Mouse (Mus musculus) skeletal muscle tissue, adult 2 months (tissue): Measurements from ENCODE around the gene Paf1.
"Not testable (repeated sequence)": the region's sequence is repeated elsewhere in the genome, so short reads cannot be mapped to it uniquely, and the experiment has no call there.

Experiments used
- DNase-seq: peaks from one replicate; pipeline ENCODE4 v3.0.0-alpha.2; 2012; ENCODE audit warnings: low read depth, low spot score

The Paf1 gene

DNA sequence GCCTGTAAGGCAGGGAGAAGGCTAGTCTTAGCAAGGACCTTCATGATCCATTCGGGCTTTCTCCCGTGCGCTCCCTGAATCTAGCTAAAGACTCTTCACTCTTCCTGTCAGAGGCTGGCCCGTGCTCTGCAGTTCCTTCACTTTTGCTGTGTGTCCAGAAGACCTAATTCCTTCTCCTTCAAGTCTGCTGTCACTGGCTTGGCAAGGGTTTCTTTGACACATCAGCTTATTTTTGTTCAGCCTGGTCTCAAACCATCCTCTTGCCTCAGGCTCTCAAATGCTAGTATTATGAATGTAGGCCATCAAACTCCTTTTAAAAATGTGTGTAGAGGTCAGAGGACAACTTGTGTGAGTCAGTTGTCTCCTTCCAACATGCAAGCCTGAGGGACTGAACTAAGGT lies 9.1 kb upstream of the Paf1 start:
- DNase-seq = no peak

DNA sequence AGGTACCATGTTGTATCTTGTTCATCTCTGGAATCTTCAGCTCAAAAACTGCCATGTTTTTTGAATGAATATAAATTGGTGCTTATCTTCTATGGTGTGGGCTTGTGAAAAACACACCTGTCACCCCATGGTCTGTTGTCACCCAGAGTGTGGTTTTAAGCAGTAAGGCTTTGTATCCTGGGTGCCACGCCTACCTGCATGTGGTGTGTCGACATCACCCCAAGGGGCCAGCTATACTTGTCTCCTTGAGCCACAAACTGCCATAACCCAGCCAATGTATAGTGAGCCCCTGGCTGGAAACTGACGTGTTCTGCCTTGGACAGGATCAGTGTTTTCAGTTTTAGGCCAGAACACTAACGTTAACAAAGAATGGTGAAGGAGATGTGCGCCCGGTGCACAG lies 8.6 kb upstream of the Paf1 start:
- no peak for DNase-seq

DNA sequence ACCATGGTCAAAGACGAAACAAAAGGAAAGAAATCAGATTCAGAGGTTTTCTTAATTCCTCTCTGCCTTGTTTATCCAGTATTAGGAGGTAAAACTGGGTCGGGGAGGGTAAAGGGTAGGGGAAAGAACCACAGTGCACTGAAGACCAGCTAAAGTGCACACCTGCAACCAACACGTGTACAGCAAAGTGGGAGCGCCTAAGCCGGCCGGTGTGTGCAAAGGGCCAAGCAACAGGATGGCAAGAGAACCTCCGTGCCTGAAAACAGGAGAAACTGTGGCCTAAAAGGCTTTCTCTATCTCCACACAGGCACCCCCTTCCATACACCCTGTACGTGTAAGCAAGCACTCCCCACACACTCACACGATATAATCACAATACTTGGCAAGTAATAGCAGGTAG lies 7.6 kb upstream of the Paf1 start:
- DNase-seq = no peak

DNA sequence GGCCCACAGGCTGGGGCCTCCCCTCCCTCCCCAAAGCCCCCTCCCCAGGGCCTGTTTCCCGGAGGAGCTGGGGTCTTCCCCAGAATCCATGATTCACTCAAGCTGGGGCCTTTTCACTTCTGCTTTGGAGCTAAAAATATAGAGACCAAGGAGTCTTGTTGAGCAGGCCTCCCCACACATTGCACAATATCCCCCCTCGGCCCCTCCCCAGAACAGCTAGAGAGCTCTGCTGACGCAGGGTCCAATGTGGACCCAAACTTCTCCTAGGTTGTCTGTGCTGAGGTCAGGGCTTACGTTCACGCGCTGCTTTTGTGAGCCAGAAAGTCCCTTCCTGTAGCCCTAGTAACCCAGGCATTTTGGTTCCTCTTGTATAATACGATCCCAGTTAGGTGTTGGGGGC lies 6.7 kb upstream of the Paf1 start:
- peak; percentile 59 for DNase-seq

DNA sequence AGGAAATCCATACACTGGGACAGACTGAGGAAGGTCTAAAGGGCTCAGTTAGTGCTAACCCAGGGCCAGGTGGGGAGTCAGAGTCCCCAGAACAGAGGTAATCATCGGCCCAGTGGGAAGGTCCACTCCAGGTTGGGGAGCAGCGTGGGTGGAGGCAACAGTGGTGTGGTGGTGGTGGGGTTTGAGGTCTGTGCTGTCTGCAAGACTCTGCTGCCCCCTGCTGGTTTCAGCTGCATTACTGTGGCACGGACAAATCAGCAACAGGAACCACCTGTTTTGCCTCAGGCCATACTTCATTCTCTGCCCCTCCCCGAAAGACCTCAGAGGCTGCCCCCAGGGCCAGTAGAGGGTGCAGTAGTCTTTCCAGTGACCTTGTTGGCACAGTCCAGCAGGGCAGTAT lies 6.3 kb upstream of the Paf1 start:
- DNase-seq = peak; percentile 90

DNA sequence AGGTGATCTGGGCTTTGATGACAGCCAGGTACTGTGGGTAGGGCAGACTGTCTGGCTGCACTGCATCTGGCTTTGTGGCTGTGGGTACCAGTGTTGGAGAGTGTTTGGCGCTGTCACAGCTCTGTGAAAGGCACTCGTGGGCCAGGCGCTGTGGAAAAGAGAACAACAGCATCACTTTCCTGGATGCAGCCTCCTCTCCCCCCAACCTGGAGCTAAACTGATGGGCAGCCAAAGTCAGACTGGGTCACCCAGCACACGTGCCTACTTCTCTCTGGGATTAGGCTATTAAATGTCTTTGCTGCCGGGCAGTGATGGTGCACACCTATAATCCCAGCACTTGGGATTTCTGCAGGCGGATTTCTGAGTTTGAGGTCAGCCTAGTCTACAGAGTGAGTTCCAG lies 5.9 kb upstream of the Paf1 start:
- not testable (repeated sequence) for DNase-seq

DNA sequence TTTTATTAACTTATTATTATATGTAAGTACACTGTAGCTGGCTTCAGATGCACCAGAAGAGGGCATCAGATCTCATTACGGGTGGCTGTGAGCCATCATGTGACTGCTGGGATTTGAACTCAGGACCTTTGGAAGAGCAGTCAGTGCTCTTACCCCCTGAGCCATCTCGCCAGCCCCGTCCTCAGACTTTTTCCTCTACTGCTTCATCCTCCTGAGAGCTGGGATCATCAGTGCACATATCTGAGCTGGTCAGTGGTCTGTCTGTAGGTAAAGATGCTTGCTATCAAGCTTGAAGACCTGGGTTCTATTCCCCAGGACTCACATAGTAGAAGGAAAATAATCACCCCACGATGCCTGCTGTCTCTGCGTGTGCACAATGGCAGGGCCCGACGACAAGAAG lies 5.4 kb upstream of the Paf1 start:
- not testable (repeated sequence) for DNase-seq

DNA sequence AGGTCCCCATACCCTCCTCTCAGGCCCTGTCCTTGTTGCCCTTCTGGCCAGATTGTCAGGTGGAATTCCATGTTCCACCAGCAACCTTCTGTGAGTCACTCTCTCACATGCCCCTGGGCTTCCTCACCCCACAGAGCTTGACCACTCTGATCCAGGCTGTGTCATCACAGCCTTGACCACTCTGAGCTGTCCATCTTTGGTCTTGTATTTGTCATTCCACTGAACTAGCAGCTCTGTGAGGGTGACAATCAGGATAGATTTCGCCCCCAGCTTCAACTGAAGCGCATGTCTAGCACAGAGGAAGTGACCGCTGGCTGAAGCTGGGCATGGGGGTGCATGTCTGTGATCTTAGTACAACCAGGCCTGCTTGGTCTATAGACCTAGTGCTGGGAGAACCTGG lies 2.4 kb upstream of the Paf1 start:
- no peak for DNase-seq

DNA sequence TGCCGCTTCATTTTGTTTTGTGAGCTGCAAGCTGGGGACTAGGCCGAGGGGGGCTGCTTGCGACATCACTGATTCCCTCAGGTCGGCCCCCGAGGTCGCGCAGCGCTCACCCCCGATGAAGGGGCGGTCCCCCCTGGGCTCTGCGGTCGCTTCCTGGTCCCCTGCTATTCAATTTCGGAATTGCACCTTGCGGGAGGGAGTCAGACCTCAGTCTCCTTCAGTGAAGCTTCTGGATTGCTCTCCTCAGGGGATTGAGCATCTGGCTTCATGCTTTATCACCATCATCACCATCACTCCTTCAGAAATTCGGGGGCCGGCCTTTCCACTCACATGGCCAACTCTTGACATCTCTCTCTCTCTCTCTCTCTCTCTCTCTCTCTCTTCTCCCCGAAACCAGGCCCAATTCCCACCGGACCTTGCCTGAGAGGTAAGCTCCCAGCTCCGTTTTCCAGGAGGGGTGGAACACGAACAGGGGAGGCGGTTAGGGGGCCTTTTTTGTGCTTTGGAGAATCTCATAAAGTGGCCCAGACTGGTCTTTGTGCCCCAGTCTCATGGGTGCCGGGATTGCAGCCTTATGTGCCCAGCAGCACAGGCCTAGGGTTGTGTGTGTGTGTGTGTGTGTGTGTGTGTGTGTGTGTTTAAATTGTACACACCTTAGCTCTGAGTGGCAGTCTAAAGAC lies 661 bp downstream of the Paf1 start:
- no peak for DNase-seq

DNA sequence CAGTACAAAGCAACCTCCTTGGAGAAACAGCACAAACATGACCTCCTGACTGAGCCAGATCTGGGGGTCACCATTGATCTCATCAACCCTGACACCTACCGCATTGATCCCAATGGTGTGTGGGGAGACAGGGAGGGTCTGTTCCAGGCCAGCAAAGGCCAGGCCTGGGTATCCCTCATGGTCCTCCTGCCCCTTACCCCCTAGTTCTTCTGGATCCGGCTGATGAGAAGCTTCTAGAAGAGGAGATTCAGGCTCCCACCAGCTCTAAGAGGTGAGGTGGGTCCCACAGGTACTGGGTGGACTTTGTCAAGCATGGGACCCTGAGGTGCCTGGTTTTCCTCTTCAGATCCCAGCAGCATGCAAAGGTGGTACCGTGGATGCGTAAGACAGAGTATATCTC lies 2.7 kb downstream of the Paf1 start:
- DNase-seq = no peak

DNA sequence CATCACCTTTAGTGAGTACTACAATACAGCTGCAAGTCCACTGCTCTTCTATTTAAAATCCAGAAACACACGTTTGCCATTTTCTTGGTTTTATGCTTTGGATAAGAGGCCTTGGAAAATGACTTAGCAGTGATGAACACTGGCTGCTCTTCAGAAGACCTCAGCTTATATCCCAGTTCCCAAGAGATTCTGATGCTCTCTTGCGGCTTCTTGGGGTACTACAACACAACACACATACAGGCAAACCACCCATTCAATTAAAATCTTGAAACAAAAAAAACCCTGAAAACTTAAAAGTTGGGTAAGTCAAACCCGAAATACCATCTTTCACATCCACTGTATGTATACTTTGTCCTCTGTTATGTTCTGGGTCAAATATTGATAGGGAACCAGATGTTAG lies 5.2 kb downstream of the Paf1 start:
- no peak for DNase-seq

DNA sequence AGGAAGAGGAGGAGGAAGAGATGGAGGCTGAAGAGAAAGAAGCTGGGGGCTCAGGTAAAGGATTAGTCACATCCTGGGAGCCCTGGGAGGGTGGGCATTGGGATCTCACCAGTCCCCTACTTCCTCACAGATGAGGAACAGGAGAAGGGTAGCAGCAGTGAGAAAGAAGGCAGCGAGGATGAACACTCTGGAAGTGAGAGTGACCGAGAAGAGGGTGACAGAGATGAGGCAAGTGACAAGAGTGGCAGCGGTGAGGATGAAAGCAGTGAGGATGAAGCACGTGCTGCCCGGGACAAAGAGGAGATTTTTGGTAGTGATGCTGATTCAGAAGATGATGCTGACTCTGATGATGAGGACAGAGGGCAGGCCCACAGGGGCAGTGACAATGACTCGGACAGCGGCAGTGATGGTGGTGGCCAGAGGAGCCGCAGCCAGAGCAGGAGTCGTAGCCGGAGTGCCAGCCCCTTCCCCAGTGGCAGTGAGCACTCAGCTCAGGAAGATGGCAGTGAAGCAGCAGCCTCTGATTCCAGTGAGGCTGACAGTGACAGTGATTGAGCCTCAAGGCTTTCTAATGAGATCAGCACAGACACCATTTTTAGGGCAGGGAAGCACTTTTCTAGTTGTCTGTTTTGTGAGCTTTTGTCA lies 6.1 kb downstream of the Paf1 start:
- DNase-seq = no peak

DNA sequence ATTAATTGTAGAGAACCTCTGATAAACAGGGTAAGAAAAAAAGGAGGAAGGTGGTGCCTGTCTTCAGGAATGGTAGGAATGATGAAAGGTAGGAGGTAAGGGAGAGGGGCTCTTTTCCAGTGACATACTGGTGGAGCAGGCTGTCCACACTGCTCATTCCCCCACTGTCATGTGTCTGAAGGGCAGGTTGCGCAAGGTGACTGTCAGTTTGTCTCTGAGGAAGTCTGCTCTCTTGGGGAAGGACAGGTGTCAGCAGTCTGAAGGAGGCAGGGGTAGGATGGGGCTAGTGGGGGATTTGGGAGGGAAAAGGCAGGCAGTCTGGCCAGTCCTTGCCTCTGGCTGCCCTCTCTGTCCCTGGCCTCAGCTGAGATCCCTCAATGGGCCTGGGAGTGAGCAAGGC lies 8.3 kb downstream of the Paf1 start:
- no peak for DNase-seq

DNA sequence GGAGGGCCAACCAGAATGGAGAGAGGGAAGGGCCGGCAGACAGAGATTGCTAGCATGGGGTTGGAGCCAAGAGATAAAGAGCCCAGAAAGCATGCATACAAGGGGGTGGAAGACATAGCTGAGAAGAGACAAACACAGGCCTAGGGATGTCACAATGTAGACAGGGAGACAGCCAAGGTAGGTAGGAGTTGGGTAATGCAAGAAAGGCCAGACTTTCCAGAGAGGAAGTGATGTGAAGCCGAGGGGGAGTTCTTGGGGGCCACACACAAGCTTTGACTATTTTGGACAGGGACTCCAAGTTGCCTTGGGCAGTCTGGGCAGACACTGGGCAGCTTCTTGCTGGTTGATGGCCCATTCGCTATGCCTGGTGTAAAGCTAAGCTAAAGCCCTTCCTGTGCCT lies 9.2 kb downstream of the Paf1 start:
- no peak for DNase-seq

DNA sequence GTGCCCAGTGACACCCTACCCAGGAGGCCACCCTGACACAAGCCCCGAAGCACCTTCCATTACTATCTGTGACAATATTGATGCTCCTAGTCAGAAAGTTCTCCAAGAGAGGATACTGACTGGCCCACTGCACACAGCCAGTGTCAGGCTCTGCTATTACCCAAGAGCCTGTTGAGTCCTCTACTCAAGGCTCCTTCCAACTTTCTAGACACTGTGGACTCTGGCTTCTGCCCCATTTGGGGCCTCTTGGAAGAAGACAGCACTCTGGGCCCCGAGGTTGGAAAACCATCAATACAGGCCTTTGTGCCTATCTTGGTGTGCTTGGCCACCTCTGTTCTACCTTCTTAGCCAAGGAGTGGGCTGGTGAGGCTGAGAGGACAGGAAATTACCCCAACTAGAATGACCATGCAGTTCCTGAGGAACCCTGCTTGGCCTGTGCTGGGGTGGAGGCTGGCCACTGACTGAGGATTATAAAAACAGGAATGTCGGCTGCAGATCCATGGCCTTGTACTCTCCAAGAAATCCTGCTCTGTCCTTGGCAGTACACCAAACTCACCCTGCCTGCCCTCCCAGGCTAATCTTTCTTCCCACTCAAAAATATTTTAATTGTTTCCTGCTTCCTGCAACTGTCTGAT lies 18.2 kb downstream of the Paf1 start:
- peak; percentile 86 for DNase-seq

DNA sequence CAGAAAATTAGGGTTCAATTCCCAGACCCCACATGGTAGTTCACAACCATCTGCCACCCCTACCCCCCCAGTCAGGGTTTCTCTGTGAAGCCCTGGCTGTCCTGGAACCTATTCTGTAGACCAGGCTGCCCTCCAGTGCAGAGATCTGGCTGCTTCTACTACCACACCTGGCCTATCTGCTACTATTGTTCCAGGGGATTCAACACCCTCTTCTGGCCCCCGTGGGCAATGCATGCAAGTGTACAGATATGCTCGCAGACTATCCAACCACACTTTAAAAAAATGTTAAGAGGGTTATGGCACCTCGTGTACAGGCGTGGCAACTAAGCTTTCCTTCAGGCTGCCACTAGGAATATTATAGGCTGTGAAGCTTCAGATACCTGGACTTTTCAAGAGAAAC lies 20.1 kb downstream of the Paf1 start:
- no peak for DNase-seq

DNA sequence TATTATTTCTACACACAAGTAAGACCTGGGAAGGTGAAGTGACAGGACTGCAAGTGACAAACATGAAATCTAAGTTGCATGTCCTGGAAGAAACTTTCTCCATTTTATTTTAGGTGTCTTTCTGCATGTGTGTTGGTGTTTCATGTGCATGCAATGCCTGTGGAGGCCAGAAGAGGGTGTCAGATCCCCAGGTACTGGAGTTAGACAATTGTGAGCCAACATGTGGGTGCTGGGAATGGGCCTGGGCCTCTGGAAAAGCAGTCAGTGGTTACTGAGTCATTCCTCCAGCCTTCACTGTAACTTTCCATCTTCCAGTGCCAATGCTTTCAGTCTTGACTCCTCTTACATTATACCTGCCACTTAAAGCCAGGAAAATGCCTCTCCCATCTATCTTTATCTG lies 24.6 kb downstream of the Paf1 start:
- DNase-seq = no peak

DNA sequence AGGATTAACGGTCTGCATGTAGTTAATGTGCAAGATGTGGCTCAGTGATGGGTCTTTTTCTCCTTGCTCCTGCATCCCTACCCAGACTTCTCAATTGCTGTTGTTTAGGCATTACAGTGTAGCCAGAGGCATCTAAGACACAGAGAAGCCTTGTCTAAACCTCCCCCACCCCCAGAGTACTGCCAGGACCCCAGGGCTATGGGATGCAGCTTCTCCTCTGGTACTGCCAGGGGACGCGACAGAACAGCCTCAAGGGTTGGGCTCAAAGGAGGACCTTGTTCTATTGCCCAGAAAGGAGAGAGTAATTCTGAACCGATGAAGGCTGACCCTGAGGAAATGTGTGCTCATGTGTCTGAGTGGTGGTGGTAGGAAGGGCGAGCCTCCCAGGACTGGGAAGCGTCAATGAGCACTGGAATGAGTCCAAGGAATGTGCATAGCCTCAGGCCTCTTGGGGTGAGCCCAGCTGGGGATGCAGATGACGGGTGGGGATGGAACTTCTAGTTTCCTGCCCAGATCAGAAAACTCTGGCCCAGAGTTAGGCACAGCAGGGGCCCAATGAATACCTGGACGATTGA lies 25.4 kb downstream of the Paf1 start:
- DNase-seq = peak; percentile 87

DNA sequence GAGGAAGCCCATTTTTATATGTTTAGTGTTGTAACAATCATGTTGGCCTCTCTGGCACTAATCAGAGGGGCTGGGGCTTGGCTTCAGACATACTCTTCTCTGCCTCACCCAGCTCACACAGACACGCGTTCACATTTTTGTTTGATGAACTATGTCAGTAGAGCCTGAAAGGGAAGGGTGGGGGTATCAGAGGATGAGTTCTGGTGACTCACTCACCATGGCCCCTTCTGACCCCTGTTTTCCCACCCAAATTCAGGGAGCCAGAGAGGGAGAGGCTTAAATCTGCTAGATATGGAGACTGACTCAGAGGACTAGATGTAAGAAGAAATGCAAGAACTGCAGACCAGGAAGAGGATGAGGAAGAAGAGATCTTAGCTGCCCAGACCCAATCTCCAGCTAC lies 26.7 kb downstream of the Paf1 start:
- DNase-seq = peak; percentile 35

DNA sequence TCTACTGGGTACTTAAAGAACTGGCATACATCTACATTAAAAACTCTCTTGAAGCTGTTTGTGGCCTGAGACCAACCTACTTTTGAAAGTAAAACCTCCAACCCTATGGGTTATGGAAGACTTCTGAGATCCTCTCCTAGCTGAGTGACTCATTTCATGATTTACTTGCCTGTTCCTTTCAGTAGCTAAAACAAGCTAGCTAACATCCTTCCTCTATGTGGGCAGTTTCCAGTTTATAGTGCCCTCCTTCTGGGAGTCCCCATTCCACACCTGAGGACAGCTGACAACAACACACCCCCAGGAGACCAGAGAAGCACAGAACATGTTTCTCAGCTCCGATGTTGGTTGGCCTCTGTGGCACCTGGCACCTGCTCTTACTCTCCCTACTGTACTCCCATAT lies 30.3 kb downstream of the Paf1 start:
- DNase-seq = no peak

DNA sequence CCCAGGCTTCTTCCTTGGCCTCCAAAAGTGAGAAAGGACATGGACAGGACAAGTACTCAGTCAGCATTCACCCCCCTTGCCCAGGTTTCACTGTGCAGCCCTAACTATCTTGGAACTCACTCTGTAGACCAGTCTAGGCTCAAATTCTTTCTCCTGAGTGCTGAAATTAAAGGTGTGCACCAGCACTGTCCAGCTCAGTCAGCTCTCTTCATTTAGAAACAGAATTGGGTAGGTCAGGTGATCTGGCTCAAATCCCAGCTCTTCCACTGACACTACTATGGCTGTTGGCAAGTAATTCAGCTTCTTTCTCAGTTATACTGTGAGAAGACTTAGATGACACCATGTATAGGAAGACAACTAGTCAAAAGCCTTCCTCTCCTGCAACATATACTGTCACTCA lies 35.0 kb downstream of the Paf1 start:
- no peak for DNase-seq

DNA sequence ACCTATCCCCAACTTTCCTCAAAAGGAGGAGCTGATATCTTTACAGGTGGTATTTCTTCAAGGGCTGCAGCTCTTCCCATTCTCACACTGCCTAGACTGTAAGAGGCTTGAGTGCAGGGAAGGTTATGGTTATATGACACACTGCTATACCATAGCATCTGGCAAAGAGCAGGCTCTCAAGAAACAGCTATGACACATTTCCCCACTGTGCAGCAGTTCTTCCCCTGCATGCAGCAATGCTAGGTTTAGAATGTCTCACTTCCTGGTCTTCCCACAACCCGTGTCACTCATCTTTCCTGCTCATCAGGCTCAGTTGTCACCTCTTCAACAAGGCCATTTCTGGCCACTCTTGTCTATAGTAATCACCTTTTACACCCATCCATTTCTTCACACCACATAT lies 37.8 kb downstream of the Paf1 start:
- no peak for DNase-seq

DNA sequence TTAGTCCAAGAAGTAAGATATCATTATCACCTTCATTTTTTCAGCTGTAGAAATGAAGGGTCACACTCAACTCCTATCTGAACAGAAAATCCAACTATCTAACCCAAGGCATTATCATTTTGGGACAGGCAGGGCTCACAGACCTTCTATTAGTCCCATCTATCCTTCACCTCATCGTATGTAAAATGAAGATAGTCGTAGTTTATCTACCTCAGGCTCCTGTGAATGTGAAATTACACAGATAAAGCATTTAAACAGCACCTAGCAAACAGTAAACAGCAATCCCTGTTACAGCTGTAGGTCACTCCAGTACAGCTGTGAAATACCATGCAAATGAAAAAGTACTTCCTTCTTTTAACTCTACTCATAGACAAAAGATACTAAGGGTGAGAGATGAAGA lies 39.5 kb downstream of the Paf1 start:
- DNase-seq = no peak
